Mouse (Mus musculus) limb, embryonic 12.5 days (tissue): ENCODE data around the gene Vmn1r235. TPM values are rescaled to one million over a fixed set of nuclear protein-coding genes. Genes with fewer than 3 reads are reported as not detected.
"Not testable (repeated sequence)": the region's sequence is repeated elsewhere in the genome, so short reads cannot be mapped to it uniquely, and the experiment has no call there.

Experiments
- ATAC-seq: fragments of 200-750 bp; cut with Nextera tagmentation; 2 replicates; pipeline ENCODE4 v1.8.0; 2017; ENCODE audit warnings: low read depth, moderate TSS enrichment; ENCODE audit not compliant: insufficient number of reproducible peaks, insufficient read depth, low FRiP score, low TSS enrichment
- H3K27ac ChIP-seq: fragments of 300-500 bp; sonication (generic); 2 replicates; pipeline ENCODE4 v1.5.1; 2016; ENCODE audit warnings: mild to moderate bottlenecking, moderate library complexity
- H3K27me3 ChIP-seq: fragments of 300-500 bp; sonication (generic); 2 replicates; pipeline ENCODE4 v1.6.1; 2016; ENCODE audit warnings: mild to moderate bottlenecking, moderate library complexity
- H3K36me3 ChIP-seq: fragments of 300-500 bp; sonication (generic); 2 replicates; pipeline ENCODE4 v1.6.1; 2016; ENCODE audit warnings: mild to moderate bottlenecking, moderate library complexity
- H3K4me1 ChIP-seq: fragments of 300-500 bp; sonication (generic); replicated peaks from 2 replicates; pipeline ENCODE4 v1.6.1; 2016
- H3K4me2 ChIP-seq: fragments of 300-500 bp; sonication (generic); 2 replicates; pipeline ENCODE4 v1.6.1; 2016; ENCODE audit warnings: mild to moderate bottlenecking, moderate library complexity
- H3K4me3 ChIP-seq: fragments of 300-500 bp; sonication (generic); replicated peaks from 2 replicates; pipeline ENCODE4 v1.5.1; 2016; ENCODE audit warnings: mild to moderate bottlenecking
- H3K9ac ChIP-seq: fragments of 300-500 bp; sonication (generic); replicated peaks from 2 replicates; pipeline ENCODE4 v1.6.1; 2016; ENCODE audit warnings: mild to moderate bottlenecking, moderate library complexity
- H3K9me3 ChIP-seq: fragments of 300-500 bp; sonication (generic); 2 replicates; pipeline ENCODE4 v1.6.1; 2016; ENCODE audit warnings: mild to moderate bottlenecking, moderate library complexity
- WGBS: fragments of 180-500 bp; shearing (Covaris S2); methylation state at CpG from one replicate; pipeline ENCODE4 v1.1.7; 2016; 5-methylcytosine and 5-hydroxymethylcytosine counted together
- microRNA-seq: library from miRNA; unstranded; fragments of <30 nt; microRNA quantifications from one replicate; pipeline ENCODE4, GENCODE M21; 2017
- polyA plus RNA-seq: library from polyadenylated mRNA; unstranded; fragments of >200 nt; fragmentation: Nextera tagmentation; extraction: Ambion mirVana; gene quantifications from 2 replicates; pipeline ENCODE4 v1.2.1, GENCODE M21; 2016

Gene Vmn1r235
- polyA plus RNA-seq: not detected in 2 replicates

- ATAC-seq: no peak
- Histone ChIP-seq H3K9ac (no peak within 1 kb of the TSS), H3K27me3 (no peaks in the 10 kb centered on the region), H3K27ac (no peak within 1 kb of the TSS), H3K4me1 (no peaks in the 10 kb centered on the region), H3K4me2 (no peak within 1 kb of the TSS), H3K9me3 (no peaks in the 10 kb centered on the region), H3K4me3 (no peak within 1 kb of the TSS), H3K36me3 (no peaks in the 10 kb centered on the region)
These were observed at the start of gene Vmn1r235 for GRCm38 (mm10) chr17:21256111-21256510. Gene Vmn1r235, plus strand, starts transcription at chr17:21256411.

- not testable (repeated sequence) for H3K4me2 ChIP-seq, H3K9ac ChIP-seq, H3K4me1 ChIP-seq, H3K27me3 ChIP-seq, H3K9me3 ChIP-seq, H3K27ac ChIP-seq, ATAC-seq, H3K36me3 ChIP-seq, H3K4me3 ChIP-seq
- WGBS: 96% methylated on average over 1 of the region's 1 CpGs
These were observed 45.1 kb upstream of the Vmn1r235 start for GRCm38 (mm10) chr17:21211081-21211480.

GRCm38 (mm10) chr17:21225787-21226186, 30.4 kb upstream of the Vmn1r235 start, which contains the start of gene Vmn1r234:
Gene Vmn1r234, plus strand, starts transcription at chr17:21226087.
- H3K9me3 ChIP-seq: no peaks in the 10 kb centered on the region
- H3K4me2 ChIP-seq: no peak within 1 kb of the TSS
- no peak for ATAC-seq
- H3K36me3 ChIP-seq: no peaks in the 10 kb centered on the region
- H3K9ac ChIP-seq: no peak within 1 kb of the TSS
- H3K4me3 ChIP-seq: no peak within 1 kb of the TSS
- H3K27me3 ChIP-seq: no peaks in the 10 kb centered on the region
- H3K4me1 ChIP-seq: no peaks in the 10 kb centered on the region
- H3K27ac ChIP-seq: no peak within 1 kb of the TSS
- WGBS: 82% methylated on average over 1 of the region's 1 CpGs

GRCm38 (mm10) chr17:21231654-21232053, 24.6 kb upstream of the Vmn1r235 start:
- no peak overlapping the region for H3K4me2 ChIP-seq
- no peak overlapping the region for H3K9ac ChIP-seq
- H3K4me3 ChIP-seq: no peak overlapping the region
- no peaks in the 10 kb centered on the region for H3K4me1 ChIP-seq
- no peaks in the 10 kb centered on the region for H3K27me3 ChIP-seq
- WGBS: 26% methylated on average over 9 of the region's 9 CpGs
- ATAC-seq: peak; percentile 20; the same call in 1 of the 2 replicates
- no peaks in the 10 kb centered on the region for H3K9me3 ChIP-seq
- no peak overlapping the region for H3K27ac ChIP-seq
- no peaks in the 10 kb centered on the region for H3K36me3 ChIP-seq

- Histone ChIP-seq H3K4me3 (no peak overlapping the region), H3K9me3 (no peaks in the 10 kb centered on the region), H3K27me3 (no peaks in the 10 kb centered on the region), H3K27ac (no peak overlapping the region), H3K36me3 (no peaks in the 10 kb centered on the region), H3K9ac (no peak overlapping the region), H3K4me1 (no peaks in the 10 kb centered on the region), H3K4me2 (no peak overlapping the region)
- WGBS: 16% methylated on average over 4 of the region's 4 CpGs
- no peak for ATAC-seq
These were observed 15.9 kb downstream of the Vmn1r235 start for GRCm38 (mm10) chr17:21272103-21272502.

- Histone ChIP-seq H3K4me2 (no peak within 1 kb of the TSS), H3K9ac (no peak within 1 kb of the TSS), H3K4me3 (no peak within 1 kb of the TSS), H3K27ac (no peak within 1 kb of the TSS), H3K27me3 (no peaks in the 10 kb centered on the region), H3K36me3 (no peaks in the 10 kb centered on the region), H3K4me1 (no peaks in the 10 kb centered on the region), H3K9me3 (no peaks in the 10 kb centered on the region)
- 80% methylated on average over 3 of the region's 3 CpGs for WGBS
- no peak for ATAC-seq
These were observed 26.4 kb downstream of the Vmn1r235 start, which contains the start of gene Vmn1r236 for GRCm38 (mm10) chr17:21282642-21283041. Gene Vmn1r236, plus strand, starts transcription at chr17:21282942.

GRCm38 (mm10) chr17:21284395-21284794, 28.2 kb downstream of the Vmn1r235 start:
- no peak overlapping the region for H3K4me2 ChIP-seq
- no peak overlapping the region for H3K9ac ChIP-seq
- ATAC-seq: no peak
- no peaks in the 10 kb centered on the region for H3K27me3 ChIP-seq
- H3K4me3 ChIP-seq: no peak overlapping the region
- no peaks in the 10 kb centered on the region for H3K36me3 ChIP-seq
- no peaks in the 10 kb centered on the region for H3K9me3 ChIP-seq
- H3K27ac ChIP-seq: no peak overlapping the region
- H3K4me1 ChIP-seq: no peaks in the 10 kb centered on the region

GRCm38 (mm10) chr17:21289695-21290094, 33.5 kb downstream of the Vmn1r235 start:
- Histone ChIP-seq H3K27ac (no peak overlapping the region), H3K36me3 (no peaks in the 10 kb centered on the region), H3K9me3 (no peaks in the 10 kb centered on the region), H3K9ac (no peak overlapping the region), H3K4me1 (no peaks in the 10 kb centered on the region), H3K27me3 (no peaks in the 10 kb centered on the region), H3K4me2 (no peak overlapping the region), H3K4me3 (no peak overlapping the region)
- no peak for ATAC-seq

GRCm38 (mm10) chr17:21311565-21311964, 55.4 kb downstream of the Vmn1r235 start, which contains the start of gene Vmn1r237:
Gene Vmn1r237, plus strand, starts transcription at chr17:21311865.
- H3K9me3 ChIP-seq: no peaks in the 10 kb centered on the region
- no peak within 1 kb of the TSS for H3K9ac ChIP-seq
- no peak within 1 kb of the TSS for H3K27ac ChIP-seq
- no peaks in the 10 kb centered on the region for H3K27me3 ChIP-seq
- no peak within 1 kb of the TSS for H3K4me3 ChIP-seq
- H3K4me1 ChIP-seq: no peaks in the 10 kb centered on the region
- no peak within 1 kb of the TSS for H3K4me2 ChIP-seq
- H3K36me3 ChIP-seq: no peaks in the 10 kb centered on the region
- ATAC-seq: no peak

Small RNA genes within 50 kb of the gene (microRNA-seq; reads per million reads assigned to microRNA genes)
- gene Gm26384: not detected

Other genes starting within 250 kb of the Vmn1r235 start
- gene Zfp160, start 247.5 kb upstream of the Vmn1r235 start, polyA plus RNA-seq: 19.7 and 19.9 TPM in 2 replicates
- gene Vmn1r234, start 30.3 kb upstream of the Vmn1r235 start, polyA plus RNA-seq: not detected in 2 replicates
- not detected in 2 replicates for gene Vmn1r236, start 26.5 kb downstream of the Vmn1r235 start, polyA plus RNA-seq
- not detected in 2 replicates for gene Vmn1r237, start 55.5 kb downstream of the Vmn1r235 start, polyA plus RNA-seq
- 3.1 TPM in 2 replicates for gene Zfp677, start 127.3 kb downstream of the Vmn1r235 start, polyA plus RNA-seq
- gene Zfp54, start 166.8 kb downstream of the Vmn1r235 start, polyA plus RNA-seq: 2.4 and 2.8 TPM in 2 replicates
- gene Zfp51, start 194.0 kb downstream of the Vmn1r235 start, polyA plus RNA-seq: 15.4 and 16.3 TPM in 2 replicates
- gene Zfp53, start 232.6 kb downstream of the Vmn1r235 start, polyA plus RNA-seq: 9.6 TPM in 2 replicates